Mouse (Mus musculus) erythroblast, embryonic 14.5 days (primary cell): ENCODE data around the gene Mis18a.

Experiments used
- GATA1 ChIP-seq: IDR thresholded peaks from 2 replicates; pipeline ENCODE4 v1.6.1; 2012; ENCODE audit warnings: low read length, inconsistent platforms, mixed read lengths
- TAL1 ChIP-seq: IDR thresholded peaks from 3 replicates; pipeline ENCODE4 v1.6.1; 2012; ENCODE audit warnings: low read length, inconsistent platforms, mixed read lengths

DNA sequence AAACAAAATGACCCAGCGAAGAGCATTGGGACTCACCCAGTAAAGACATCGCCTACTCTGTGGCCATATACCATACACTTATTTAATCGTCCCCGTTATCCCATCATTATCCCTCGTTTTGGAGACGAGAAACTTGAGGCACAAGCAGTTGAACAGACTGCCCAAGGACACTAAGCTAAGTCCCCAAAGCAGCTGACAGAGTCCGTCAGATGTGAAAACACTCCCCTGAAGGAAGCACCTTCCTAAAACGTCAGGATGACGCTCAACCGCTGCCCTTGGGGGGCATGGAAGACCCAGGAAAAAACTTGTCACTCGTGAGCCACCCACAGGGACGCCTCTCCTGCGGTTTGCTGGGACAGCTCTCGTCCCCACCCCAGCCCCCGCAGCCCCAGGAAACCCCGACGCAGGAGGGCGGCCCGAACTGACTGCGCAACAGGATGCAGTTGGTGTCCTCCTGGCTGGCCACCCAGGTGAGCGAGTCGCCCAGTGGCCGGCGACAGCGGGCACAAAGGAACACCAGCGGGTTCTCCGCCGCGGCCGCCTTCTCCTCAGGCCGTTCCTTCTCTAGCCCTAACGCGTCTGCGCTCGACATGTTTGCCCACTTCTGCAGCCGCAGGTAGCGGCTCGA is 490 bp downstream of the Mis18a start:
- no peak for TF ChIP-seq GATA1
- TF ChIP-seq TAL1 = no peak
